Mouse (Mus musculus) cerebellum, adult (tissue): ENCODE measurements around the gene Crygb.
A peak's percentile ranks its signal among the peaks of the same experiment; 100 is the strongest.
"Not testable (repeated sequence)": the region's sequence is repeated elsewhere in the genome, so short reads cannot be mapped to it uniquely, and the experiment has no call there.

ENCODE experiments used
- ATAC-seq: cut with Nextera tagmentation; 2 replicates; pipeline ENCODE4 v1.9.2; 2017; ENCODE audit warnings: mild to moderate bottlenecking, moderate library complexity, mixed read lengths; ENCODE audit not compliant: insufficient number of reproducible peaks, low FRiP score, low TSS enrichment

Crygb gene

GRCm38 (mm10) chr1:65075607-65076006 is 6.5 kb downstream of the Crygb start:
- ATAC-seq = no peak

- ATAC-seq = no peak
These were observed 8.5 kb downstream of the Crygb start, which contains the start of gene Crygc for GRCm38 (mm10) chr1:65073589-65073988. Crygc (minus strand) TSS chr1:65073689.

- no peak for ATAC-seq
These were observed 14.2 kb downstream of the Crygb start for GRCm38 (mm10) chr1:65067842-65068241.

- no peak for ATAC-seq
These were observed 17.9 kb downstream of the Crygb start for GRCm38 (mm10) chr1:65064201-65064600.

- no peak for ATAC-seq
These were observed 18.7 kb downstream of the Crygb start, which contains the start of gene Crygd for GRCm38 (mm10) chr1:65063352-65063751. Crygd (minus strand) TSS chr1:65063452.

- ATAC-seq = no peak
These were observed 29.9 kb downstream of the Crygb start for GRCm38 (mm10) chr1:65052140-65052539.

GRCm38 (mm10) chr1:65051696-65052095 is 30.4 kb downstream of the Crygb start:
- no peak for ATAC-seq

- ATAC-seq = not testable (repeated sequence)
These were observed 31.1 kb downstream of the Crygb start, which contains the start of gene Cryge for GRCm38 (mm10) chr1:65050952-65051351. Cryge (minus strand) TSS chr1:65051149.

GRCm38 (mm10) chr1:65048781-65049180 is 33.3 kb downstream of the Crygb start:
- peak; percentile 45; the same call in 1 of the 2 replicates for ATAC-seq

GRCm38 (mm10) chr1:65046401-65047109 is 35.5 kb downstream of the Crygb start:
- no peak for ATAC-seq

- no peak for ATAC-seq
These were observed 38.7 kb downstream of the Crygb start for GRCm38 (mm10) chr1:65043433-65043832.

GRCm38 (mm10) chr1:65041837-65042236 is 40.3 kb downstream of the Crygb start:
- ATAC-seq = no peak

- ATAC-seq = no peak
These were observed 41.3 kb downstream of the Crygb start for GRCm38 (mm10) chr1:65040806-65041205.

GRCm38 (mm10) chr1:65039679-65040078 is 42.4 kb downstream of the Crygb start:
- no peak for ATAC-seq

GRCm38 (mm10) chr1:65037542-65037941 is 44.5 kb downstream of the Crygb start:
- no peak for ATAC-seq

- no peak for ATAC-seq
These were observed 46.6 kb downstream of the Crygb start for GRCm38 (mm10) chr1:65035513-65035912.

- ATAC-seq = no peak
These were observed 49.4 kb downstream of the Crygb start, which contains the start of gene Akr1cl for GRCm38 (mm10) chr1:65032641-65033040. Akr1cl (minus strand) TSS chr1:65032759.
